Mouse (Mus musculus) left cerebral cortex, postnatal 36 days (tissue): ENCODE measurements at regions not wholly inside any gene's neighbourhood (a gene's known extent, or its start where the extent isn't known, plus 50 kb on each side); places are given as distances from the start of the nearest gene placed in this dataset.

Experiments used
- DNase-seq, 2 experiments: peaks; one replicate each; pipeline ENCODE4 v3.0.0; 2021 to 2022; ENCODE audit warnings: low spot score in 2 of 2, mixed read lengths in 1 of 2
- intact Hi-C: fragments of 180-260 bp; cut with DNase I; formaldehyde crosslinking; loops from one replicate; pipeline ENCODE4 v1.15.1; 2025

GRCm38 (mm10) chr12:73449069-73449468 lies 97.1 kb downstream of the Tmem30b start:
- intact Hi-C loops, result no loop called here
- DNase-seq, result no peak

GRCm38 (mm10) chr12:73448388-73448965 lies 97.7 kb downstream of the Tmem30b start:
- intact Hi-C loops, result no loop called here

GRCm38 (mm10) chr12:73447172-73447571 lies 99.0 kb downstream of the Tmem30b start:
- no peak for DNase-seq
- intact Hi-C loops, result no loop called here

More at GRCm38 (mm10) chr12:73448388-73448965, 97.7 kb downstream of the Tmem30b start:
- DNase-seq, result no peak

GRCm38 (mm10) chr12:73446148-73446547 lies 100.0 kb downstream of the Tmem30b start:
- intact Hi-C loops, result no loop called here
- DNase-seq, result no peak

- DNase-seq, result no peak
- intact Hi-C loops, result no loop called here
These were observed 100.6 kb downstream of the Tmem30b start for GRCm38 (mm10) chr12:73445562-73445961.

GRCm38 (mm10) chr12:73445128-73445527 lies 101.1 kb downstream of the Tmem30b start:
- DNase-seq, result no peak
- intact Hi-C loops, result no loop called here

GRCm38 (mm10) chr12:73441326-73441725 lies 104.9 kb downstream of the Tmem30b start:
- no peak for DNase-seq
- intact Hi-C loops, result no loop called here

- no peak for DNase-seq
- intact Hi-C loops, result no loop called here
These were observed 111.5 kb downstream of the Tmem30b start for GRCm38 (mm10) chr12:73434684-73435083.

GRCm38 (mm10) chr12:73432546-73432945 lies 113.6 kb downstream of the Tmem30b start:
- intact Hi-C loops, result no loop called here
- DNase-seq, result no peak

- intact Hi-C loops, result no loop called here
- no peak for DNase-seq
These were observed 118.0 kb downstream of the Tmem30b start for GRCm38 (mm10) chr12:73428171-73428570.

GRCm38 (mm10) chr12:73424814-73425213 lies 121.4 kb downstream of the Tmem30b start:
- no peak for DNase-seq
- intact Hi-C loops, result no loop called here

GRCm38 (mm10) chr12:73417101-73417500 lies 129.1 kb downstream of the Tmem30b start:
- no peak for DNase-seq
- intact Hi-C loops, result no loop called here

- intact Hi-C loops, result no loop called here
- no peak for DNase-seq
These were observed 129.8 kb downstream of the Tmem30b start for GRCm38 (mm10) chr12:73416367-73416897.

GRCm38 (mm10) chr12:73415856-73416366 lies 129.3 kb downstream of the Slc38a6 start:
- DNase-seq, result no peak
- intact Hi-C loops, result no loop called here

GRCm38 (mm10) chr12:73413439-73414196 lies 127.0 kb downstream of the Slc38a6 start:
- DNase-seq, result no peak
- intact Hi-C loops, result no loop called here

- intact Hi-C loops, result no loop called here
- no peak for DNase-seq
These were observed 125.9 kb downstream of the Slc38a6 start for GRCm38 (mm10) chr12:73412500-73412899.

GRCm38 (mm10) chr12:73410924-73411323 lies 124.3 kb downstream of the Slc38a6 start:
- intact Hi-C loops, result no loop called here
- no peak for DNase-seq

- intact Hi-C loops, result no loop called here
- DNase-seq, result no peak
These were observed 123.0 kb downstream of the Slc38a6 start for GRCm38 (mm10) chr12:73409481-73410085.

GRCm38 (mm10) chr12:73408614-73409013 lies 122.0 kb downstream of the Slc38a6 start:
- intact Hi-C loops, result no loop called here
- DNase-seq, result no peak

GRCm38 (mm10) chr12:73408165-73408564 lies 121.6 kb downstream of the Slc38a6 start:
- no peak for DNase-seq
- intact Hi-C loops, result no loop called here
